Mouse (Mus musculus): Measurements from ENCODE around the gene Rfx4. TPM values are rescaled to one million over a fixed set of nuclear protein-coding genes. Genes with fewer than 3 reads are reported as not detected.

Rfx4 gene
- total RNA-seq (2022) = 10 to 100 TPM; 10.6 to 13.1 (median 12.3) TPM

DNA sequence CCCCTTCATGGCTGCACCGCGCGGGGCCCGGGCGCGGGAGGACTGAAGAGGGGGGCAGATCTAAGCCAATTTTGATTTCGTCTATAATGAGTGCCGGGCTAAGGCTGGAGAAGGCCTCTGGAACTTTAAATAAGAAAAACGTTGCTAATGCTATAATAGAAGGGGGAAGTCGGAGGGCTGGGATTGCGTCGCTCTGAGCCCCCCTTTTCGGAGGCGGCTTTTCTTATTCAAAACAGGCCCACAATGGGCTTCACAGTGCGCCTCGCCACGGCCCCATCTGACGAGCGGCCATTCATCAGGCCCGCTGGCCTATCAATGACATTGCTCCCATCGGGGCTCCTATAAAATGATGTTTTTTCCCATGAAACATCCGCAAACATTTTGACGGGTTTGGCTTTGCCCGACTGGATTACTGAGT lies at the start of gene Rfx4:
Gene Rfx4, plus strand, starts transcription at position 277 of the 418 bp plus-strand sequence.
- DNase-seq (ENCODE audit: low spot score in 2 of 2) = peak in 1 of 2 experiments; percentile 29

DNA sequence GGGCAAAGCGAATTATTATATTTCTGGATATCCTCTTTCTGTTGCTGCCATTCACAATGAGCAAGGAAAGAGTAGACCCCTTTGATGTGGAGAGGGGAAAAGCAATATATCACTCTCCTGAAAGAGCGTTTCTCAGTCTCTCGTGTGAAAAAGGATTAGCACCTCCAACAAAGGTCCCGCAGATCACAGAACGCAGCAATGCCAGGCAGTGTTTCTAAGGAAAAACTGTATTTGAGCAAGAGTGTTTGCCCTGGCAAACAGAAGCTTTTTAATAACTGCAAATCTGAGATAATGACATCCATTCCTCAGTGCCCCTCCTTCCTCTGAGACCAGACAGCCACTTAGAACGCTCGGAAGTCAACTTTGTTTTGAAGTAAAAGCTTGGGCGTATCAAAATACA lies 49.3 kb upstream of the Rfx4 start:
- no peak for DNase-seq (ENCODE audit: low spot score in 2 of 2)

- DNase-seq (ENCODE audit: low spot score in 2 of 2) = no peak
Observed at GRCm38 (mm10) chr10:84707226-84707625, 48.6 kb upstream of the Rfx4 start.

GRCm38 (mm10) chr10:84707752-84708530 lies 47.9 kb upstream of the Rfx4 start:
- no peak for DNase-seq (ENCODE audit: low spot score in 2 of 2)

- no peak for DNase-seq (ENCODE audit: low spot score in 2 of 2)
Observed at GRCm38 (mm10) chr10:84710192-84710591, 45.7 kb upstream of the Rfx4 start.

DNA sequence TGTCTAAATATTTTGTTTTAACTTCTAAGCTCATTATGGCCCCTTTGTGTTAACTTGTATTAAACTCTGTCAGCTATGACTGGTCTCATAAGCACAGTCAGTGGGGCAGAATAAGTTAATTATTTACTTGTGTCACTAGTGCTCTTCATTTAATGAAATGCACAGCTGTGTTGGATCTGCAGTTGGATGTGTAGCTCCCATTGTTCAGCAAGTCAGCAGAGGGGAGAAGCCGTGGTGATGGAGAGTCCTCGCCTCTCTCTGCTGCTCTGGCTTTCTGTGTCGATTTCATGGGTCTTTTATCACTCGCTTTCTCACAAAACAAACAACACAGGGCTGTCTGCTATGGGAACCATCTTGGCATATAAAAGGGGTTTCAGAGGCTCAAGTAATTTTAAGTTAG lies 45.0 kb upstream of the Rfx4 start:
- DNase-seq (ENCODE audit: low spot score in 2 of 2) = no peak

GRCm38 (mm10) chr10:84711479-84711878 lies 44.4 kb upstream of the Rfx4 start:
- no peak for DNase-seq (ENCODE audit: low spot score in 2 of 2)

- no peak for DNase-seq (ENCODE audit: low spot score in 2 of 2)
Observed at GRCm38 (mm10) chr10:84711940-84712339, 43.9 kb upstream of the Rfx4 start.

DNA sequence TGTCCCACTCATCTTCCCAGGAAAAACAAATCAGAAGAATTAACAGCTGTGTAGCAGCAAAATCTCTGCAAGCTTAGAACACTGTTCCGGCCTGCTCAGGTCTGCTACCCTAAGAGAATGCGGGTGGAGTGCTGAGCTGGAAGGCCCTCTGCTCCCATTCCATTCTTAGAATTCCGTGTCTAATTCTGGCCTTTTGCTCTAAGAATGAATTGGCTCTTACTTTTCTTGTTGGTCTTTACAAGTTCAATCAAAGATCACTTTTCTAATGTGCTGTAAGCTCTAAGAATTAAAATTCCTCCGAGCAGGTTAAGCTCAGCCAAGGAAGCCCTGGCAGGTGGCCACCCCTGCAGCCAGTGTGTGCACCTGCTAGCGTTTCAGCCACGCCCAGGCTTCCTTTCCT lies 43.3 kb upstream of the Rfx4 start:
- DNase-seq (ENCODE audit: low spot score in 2 of 2) = no peak

- DNase-seq (ENCODE audit: low spot score in 2 of 2) = no peak
Observed at GRCm38 (mm10) chr10:84713043-84713442, 42.8 kb upstream of the Rfx4 start.

DNA sequence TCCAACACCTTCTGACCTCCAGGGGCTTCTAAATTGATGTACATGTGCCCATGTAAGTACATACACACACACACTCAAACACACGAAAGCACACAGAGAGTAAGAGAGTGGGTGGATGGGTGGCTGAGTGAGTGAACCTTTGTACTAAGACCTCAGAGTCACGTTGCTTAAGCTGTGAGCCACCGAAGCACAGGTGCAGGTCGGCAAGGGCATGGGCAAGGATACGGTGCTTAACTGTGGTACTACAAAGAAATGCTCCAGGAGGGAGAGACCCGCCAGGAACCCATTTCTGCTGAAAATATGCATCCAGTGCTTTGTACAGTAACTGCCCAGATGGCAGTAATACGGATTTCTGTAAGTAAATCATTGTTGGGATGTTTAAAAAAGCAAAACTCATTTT lies 40.2 kb upstream of the Rfx4 start:
- DNase-seq (ENCODE audit: low spot score in 2 of 2) = no peak

GRCm38 (mm10) chr10:84716581-84716980 lies 39.3 kb upstream of the Rfx4 start:
- DNase-seq (ENCODE audit: low spot score in 2 of 2) = no peak

DNA sequence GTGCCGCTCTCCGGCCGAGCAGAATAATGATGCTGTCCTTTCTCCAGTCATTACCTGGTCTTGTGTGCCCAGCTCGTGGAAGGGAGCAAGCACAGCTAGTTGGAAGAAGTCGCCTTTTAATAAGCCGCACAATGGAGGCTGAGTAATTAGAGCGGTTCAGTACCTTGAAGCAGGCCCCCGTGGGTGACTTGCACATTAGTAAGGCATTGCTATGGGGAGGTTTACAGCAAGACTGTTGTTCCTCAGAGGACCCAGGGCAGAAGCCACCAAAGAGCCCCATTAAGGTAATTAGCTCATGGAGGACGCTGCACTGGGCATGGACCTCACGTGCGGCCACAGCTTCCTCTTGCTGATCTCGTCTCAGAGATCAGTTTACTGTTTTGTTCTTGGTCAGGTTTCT lies 33.2 kb upstream of the Rfx4 start:
- no peak for DNase-seq (ENCODE audit: low spot score in 2 of 2)

GRCm38 (mm10) chr10:84727005-84727404 lies 28.9 kb upstream of the Rfx4 start:
- peak in 1 of 2 experiments; percentile 35 for DNase-seq (ENCODE audit: low spot score in 2 of 2)

- no peak for DNase-seq (ENCODE audit: low spot score in 2 of 2)
Observed at GRCm38 (mm10) chr10:84727760-84728159, 28.1 kb upstream of the Rfx4 start.

DNA sequence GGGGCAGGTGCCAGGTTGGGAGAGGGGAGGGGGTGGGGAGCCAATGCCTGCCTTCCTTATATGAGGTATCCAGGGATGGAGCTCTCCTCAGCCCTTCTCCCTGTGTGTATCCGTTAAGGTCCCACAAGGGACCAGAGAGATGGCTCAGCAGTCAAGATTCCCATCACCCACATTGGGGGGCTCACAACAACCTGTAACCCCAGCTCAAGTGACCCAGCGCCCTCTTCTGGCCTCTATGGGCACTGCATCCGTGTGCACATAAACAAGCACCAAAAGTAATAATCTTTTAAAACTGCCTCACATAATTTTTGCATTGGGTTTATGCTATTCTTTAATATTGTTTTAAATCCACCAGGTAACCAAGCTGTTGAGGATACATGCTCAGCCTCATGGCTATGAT lies 25.8 kb upstream of the Rfx4 start:
- no peak for DNase-seq (ENCODE audit: low spot score in 2 of 2)

DNA sequence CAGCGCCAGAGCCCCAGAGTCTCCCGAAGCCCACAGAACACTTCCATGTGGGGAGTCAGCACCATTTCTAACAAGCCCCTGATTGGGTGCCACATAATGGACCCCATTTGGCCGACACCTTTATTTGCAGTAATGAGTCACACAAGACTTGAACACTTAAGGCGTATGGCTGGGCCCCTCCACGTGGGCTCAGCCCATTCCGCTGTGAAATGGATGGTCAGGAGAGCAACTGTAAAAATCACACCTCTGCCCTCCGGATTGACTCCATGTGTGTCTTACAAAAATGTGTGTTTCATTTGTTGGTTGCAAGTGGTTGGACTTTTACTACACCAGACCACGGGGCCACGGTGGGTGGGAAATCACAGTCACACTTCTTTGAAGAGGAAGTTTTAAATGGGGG lies 24.9 kb upstream of the Rfx4 start:
- DNase-seq (ENCODE audit: low spot score in 2 of 2) = no peak

- no peak for DNase-seq (ENCODE audit: low spot score in 2 of 2)
Observed at GRCm38 (mm10) chr10:84733511-84733910, 22.4 kb upstream of the Rfx4 start.

DNA sequence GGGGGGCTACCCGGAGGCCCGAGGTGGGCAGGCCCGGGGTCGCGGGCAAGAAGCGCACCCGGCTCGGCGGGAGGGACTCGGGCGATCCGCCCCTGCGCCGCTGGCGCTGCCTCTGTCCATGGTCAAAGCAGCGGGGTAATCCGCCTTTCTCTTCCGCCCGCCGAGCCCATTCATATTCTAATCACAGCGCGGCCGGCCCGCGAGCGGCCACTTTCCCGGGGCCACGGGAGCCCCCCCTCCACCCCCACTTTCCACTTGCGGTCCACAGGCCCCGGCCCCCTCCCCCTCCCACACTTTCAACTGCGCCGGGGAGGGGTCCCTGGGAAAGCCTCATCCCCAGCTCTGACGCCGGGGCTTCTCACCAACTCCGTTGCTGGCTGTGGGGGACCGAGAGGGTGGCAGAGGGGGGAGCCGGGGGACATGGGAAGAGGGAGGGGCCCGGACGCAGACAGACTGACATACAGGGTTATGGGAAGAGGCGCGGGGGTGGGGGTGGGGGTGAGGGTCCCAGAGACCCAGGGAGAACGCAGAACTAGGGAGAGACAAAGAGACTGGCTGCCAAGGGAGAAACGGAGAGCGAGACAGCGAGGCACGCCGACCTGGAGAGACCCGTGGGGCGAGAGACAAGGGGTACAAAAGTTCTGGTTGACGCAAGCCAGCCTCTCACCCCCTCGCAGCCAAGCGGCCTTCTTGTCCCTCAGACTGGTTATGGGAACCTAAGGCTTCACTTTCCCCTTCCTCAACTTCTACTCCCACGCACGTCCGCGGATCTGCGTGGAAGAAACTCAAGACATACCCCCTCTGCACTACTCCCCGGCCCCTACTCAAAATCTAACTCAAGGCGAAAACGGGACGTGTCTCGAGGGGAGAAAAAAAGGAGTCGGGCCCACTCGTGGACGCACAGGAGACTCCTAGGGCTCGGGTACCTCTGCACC lies 744 bp upstream of the Rfx4 start:
- DNase-seq (ENCODE audit: low spot score in 2 of 2) = no peak

DNA sequence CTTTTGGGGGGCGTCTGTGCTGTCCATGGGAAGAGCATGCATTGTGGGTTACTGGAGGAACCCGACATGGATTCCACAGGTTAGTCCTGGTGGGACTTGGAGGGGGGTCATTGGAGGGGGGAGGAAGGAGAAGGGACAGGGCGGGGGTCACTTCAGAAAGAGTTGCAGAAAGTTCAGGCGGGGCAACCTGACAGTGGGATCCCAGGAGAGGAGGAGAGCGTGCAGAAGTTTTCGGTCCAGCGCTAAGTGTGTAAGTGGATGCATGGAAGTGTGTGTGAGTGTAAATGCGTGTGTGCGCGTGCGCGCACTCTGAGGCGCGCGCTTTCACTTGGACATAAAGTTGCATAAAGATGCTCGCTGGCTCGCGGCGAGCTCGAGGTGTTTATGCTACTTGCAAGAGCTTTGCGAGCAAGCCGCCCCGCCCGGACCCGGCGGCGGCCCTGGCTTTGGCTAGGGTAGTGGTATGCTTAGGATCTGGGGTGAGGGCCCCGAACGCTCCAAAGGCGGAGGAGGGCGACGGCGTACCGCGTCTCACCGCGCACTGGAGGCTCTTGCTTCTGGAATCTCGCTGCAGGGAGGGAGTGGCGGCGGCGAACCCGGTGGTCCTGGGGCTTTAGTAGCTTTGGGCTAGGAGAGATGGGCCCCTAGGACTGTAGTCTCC lies 703 bp downstream of the Rfx4 start:
- DNase-seq (ENCODE audit: low spot score in 2 of 2) = no peak

DNA sequence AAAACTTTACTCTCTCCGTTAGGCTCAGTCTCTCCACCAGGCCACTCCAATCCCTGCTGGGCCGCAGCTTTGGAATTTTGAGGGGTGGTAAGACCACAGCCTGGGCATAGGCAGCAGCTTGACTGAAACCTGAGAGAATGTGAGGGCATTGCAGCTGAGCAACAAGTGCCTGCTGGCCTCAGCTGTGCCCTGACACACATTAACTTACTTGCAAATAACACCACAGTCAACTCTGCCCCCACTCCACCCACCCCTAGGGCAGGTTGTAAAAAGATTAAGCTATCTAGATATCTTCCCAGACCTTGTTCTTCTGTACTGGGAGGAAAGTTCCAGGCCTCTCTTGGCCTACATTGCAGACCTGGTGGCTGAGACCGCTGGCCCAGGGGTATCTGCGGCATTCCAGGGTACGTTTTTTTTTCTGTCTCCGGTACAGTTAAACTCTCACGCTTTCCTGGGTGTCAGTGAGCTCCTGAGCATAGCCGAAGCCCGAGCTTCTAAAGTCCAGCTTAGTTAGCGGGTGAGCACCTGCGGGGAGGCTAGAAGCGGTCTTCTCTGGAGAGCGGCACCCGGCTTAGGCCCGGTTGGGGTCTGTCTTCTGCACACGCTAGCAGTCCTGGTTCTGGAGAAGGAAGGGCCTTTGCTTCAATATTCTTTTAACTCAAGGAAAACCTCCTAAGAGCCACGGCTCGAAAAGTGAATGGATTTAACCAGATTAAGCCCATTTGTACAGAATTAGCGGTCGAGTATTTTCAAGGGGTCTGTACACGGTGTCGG lies 1.8 kb downstream of the Rfx4 start:
- no peak for DNase-seq (ENCODE audit: low spot score in 2 of 2)

All from left cerebral cortex, adult 8-10 months (tissue).